Mouse (Mus musculus) G1E (cell line): Measurements from ENCODE around the gene Anks6.

Experiments
- CTCF ChIP-seq: IDR thresholded peaks from 2 replicates; pipeline ENCODE4 v1.5.1; 2012; ENCODE audit warnings: low read depth, low read length, inconsistent platforms, mixed read lengths
- GATA1 ChIP-seq: IDR thresholded peaks from 2 replicates; pipeline ENCODE4 v1.6.1; 2012; ENCODE audit warnings: borderline replicate concordance, low read length, inconsistent platforms, mixed read lengths
- TAL1 ChIP-seq: conservative IDR thresholded peaks from 2 replicates; pipeline ENCODE4 v1.6.1; 2012; ENCODE audit warnings: low read depth, low read length, inconsistent platforms, mixed read lengths

DNA sequence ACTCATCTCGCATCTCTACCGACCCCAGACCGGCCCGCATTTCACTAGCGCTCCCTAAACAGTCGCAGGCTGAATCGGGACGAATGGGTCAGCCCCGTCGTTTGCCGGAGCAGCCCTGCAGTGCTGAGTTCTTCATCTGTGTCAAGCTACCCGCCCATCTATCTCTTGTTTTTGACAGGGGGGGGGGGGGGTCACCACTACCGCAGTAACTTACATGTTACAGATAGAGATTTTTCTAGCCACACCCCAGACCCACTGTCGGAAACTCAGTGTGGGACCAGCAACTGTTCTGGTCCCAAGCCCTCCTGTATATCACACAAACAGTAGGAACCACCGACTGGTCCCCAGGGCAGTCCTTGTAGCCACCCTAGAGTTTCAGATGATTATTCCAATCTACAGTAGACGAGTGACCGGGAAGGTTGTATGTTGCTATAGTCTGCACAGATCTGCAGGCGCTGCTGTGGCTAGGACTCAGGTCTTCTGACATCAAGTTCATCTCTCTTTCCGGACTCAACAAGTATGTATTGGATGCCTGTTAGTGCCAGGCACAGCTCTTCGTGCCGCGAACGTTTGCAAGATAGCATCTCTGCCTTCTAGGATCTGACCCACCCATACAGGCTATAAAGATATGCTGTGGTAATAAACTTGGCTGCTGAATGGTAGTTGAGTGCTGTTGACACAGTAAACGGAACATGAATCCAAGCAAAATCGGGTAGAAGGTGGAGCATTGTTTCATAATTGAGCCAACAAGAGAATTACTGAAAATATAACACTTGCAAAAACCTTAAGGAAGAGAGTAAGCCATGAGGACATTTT is 491 bp upstream of the Anks6 start:
- TF ChIP-seq GATA1 (no peak), CTCF (no peak), TAL1 (no peak)
